Mouse (Mus musculus) kidney, postnatal 25 days (tissue): ENCODE measurements at regions not wholly inside any gene's neighbourhood (a gene's known extent, or its start where the extent isn't known, plus 50 kb on each side); places are given as distances from the start of the nearest gene placed in this dataset.

ENCODE experiments used
- DNase-seq, 2 experiments: peaks; one replicate each; pipeline ENCODE4 v3.0.0; 2021; ENCODE audit warnings: mixed read lengths in 2 of 2

- DNase-seq: no peak
These were observed 1308.0 kb upstream of the A1bg start for GRCm38 (mm10) chr15:62230773-62231172.

GRCm38 (mm10) chr15:62229491-62230283 lies 1306.9 kb upstream of the A1bg start:
- DNase-seq: peak in 1 of 2 experiments; percentile 12

- DNase-seq: no peak
These were observed 1306.2 kb upstream of the A1bg start for GRCm38 (mm10) chr15:62229023-62229422.

- DNase-seq: no peak
These were observed 1302.0 kb upstream of the A1bg start for GRCm38 (mm10) chr15:62224798-62225197.

GRCm38 (mm10) chr15:62224191-62224590 lies 1301.4 kb upstream of the A1bg start:
- DNase-seq: no peak

- DNase-seq: no peak
These were observed 1300.5 kb upstream of the A1bg start for GRCm38 (mm10) chr15:62223156-62223840.

- DNase-seq: no peak
These were observed 1299.9 kb upstream of the A1bg start for GRCm38 (mm10) chr15:62222731-62223130.

GRCm38 (mm10) chr15:62222201-62222600 lies 1299.4 kb upstream of the A1bg start:
- DNase-seq: no peak

- no peak for DNase-seq
These were observed 1298.4 kb upstream of the A1bg start for GRCm38 (mm10) chr15:62221024-62221819.

- no peak for DNase-seq
These were observed 1297.8 kb upstream of the A1bg start for GRCm38 (mm10) chr15:62220620-62221019.

GRCm38 (mm10) chr15:62219934-62220540 lies 1297.2 kb upstream of the A1bg start:
- no peak for DNase-seq

- no peak for DNase-seq
These were observed 1295.7 kb upstream of the A1bg start for GRCm38 (mm10) chr15:62218346-62219080.

GRCm38 (mm10) chr15:62216688-62217477 lies 1294.1 kb upstream of the A1bg start:
- DNase-seq: peak in 1 of 2 experiments; percentile 15

- DNase-seq: no peak
These were observed 1293.0 kb upstream of the A1bg start for GRCm38 (mm10) chr15:62215616-62216398.

GRCm38 (mm10) chr15:62214300-62214699 lies 1291.5 kb upstream of the A1bg start:
- DNase-seq: no peak

- peak; percentile 9 to 42 for DNase-seq
These were observed 1289.6 kb upstream of the A1bg start for GRCm38 (mm10) chr15:62212283-62212910.

- DNase-seq: peak; percentile 14 to 39
These were observed 1287.2 kb upstream of the A1bg start for GRCm38 (mm10) chr15:62209881-62210481.

GRCm38 (mm10) chr15:62209296-62209695 lies 1286.5 kb upstream of the A1bg start:
- no peak for DNase-seq

GRCm38 (mm10) chr15:62206502-62206902 lies 1283.7 kb upstream of the A1bg start:
- peak; percentile 69 to 73 for DNase-seq
